Mouse (Mus musculus) gastrocnemius, postnatal 4 days (tissue): ENCODE results near the gene Ifne. TPM values are rescaled to one million over a fixed set of nuclear protein-coding genes. Genes with fewer than 3 reads are reported as not detected.

Source experiments
- DNase-seq, 2 experiments: peaks; one replicate each; pipeline ENCODE4 v3.0.0; 2021 to 2022; ENCODE audit warnings: low spot score in 2 of 2, mixed read lengths in 2 of 2
- long read RNA-seq, 2 experiments: library from polyadenylated mRNA; stranded (forward); transcript quantifications; one replicate each; pipeline ENCODE4 v2.0.0; 2021
- total RNA-seq, 2 experiments: library from RNA; stranded (reverse); gene quantifications; 2 replicates each; pipeline ENCODE4 v1.2.3; 2021

Gene Ifne
- not detected for total RNA-seq
- long read RNA-seq, experiment 1: 0 reads
- long read RNA-seq, experiment 2: 0 reads

DNA sequence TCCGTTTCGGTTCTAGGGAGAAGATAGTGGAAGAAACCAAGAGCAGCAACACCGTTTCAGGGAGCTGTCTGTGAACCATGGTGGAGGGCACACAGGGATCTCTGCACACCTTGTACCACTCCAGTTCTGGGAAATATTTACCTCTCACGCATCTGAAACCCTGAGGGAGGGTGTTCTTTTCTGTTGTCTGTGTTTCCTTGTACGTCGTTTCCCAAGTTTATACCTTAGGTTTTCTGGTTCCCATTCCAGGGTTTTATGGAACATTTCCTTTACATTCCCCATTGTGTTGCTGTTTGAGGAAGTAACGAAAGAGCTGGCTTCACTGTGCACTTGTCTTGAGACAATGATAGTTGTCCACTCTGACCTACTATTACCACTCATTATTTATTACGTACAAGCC lies at the start of gene Ifne:
Gene Ifne, minus strand, starts transcription at position 101 of the 400 bp plus-strand sequence.
- no peak for DNase-seq

DNA sequence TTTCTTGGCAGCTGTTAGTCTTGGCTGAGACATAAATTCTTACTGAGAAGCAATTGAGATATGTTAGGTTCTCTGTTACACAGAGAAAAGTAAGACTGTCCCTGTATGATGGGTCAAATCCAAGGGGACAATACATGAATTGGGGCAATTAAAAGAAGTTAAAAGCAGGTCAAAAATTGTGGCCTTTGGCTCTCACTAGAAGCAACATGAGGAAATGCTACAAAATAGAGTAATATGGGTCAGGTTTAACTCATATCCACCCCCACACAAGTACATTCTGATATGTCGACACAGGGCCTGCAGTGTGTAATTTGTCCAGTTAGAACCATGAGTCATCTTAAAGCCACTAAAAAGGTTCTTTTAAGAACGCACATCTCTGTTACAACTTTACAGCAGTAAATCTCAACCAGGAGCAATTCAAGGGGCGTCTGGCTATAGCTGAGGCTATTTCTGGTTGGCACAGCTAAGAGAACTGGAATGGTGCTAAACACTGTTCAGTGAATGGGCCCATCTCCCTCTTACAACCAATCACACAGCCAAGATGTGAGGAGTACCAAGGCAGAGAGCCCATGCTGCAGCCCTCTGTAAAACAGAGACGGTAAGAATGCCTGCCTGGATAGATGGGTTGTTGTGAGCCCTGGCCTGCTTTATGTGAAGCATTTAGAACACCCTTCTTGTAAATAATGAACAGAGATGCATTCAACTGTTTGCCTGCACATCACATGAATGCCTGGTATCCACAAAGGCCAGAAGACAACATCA lies 48.5 kb upstream of the Ifne start:
- no peak for DNase-seq

DNA sequence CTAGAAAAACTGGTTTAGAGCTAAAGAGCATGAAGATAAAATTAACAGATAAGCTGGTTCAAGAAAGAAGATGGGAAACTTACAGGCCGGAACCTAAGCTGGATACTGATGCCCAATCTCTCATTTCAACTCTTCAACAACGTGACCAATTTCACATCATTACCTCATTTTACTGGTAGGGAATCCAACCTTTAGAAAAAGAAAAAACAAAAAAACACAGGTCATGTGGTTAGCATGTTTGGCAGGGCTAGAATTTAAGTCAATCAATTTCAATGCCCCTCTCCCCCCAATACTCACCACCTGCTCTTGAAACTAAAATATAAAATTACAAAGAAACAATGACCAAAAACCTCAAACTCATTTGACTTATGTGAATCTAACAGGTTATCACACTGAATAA lies 47.8 kb upstream of the Ifne start:
- no peak for DNase-seq

DNA sequence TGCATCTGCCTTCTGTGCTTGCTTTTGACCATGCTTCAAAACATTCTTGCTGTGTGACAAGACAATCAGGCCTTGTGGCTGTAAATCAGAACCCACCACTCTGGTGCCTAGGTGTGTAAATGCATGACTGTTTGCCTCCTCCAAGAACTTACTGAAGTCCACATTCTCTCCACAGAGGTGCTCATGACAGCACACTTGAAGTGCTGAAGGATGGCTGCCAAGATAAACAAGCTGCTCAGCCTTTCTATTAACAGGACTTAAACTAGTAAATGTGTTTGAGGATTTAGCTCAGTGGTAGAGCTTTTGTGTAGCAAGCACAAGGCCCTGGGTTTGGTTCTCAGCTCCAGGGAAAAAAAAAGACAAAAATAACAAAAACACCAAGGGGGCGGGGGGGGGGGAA lies 46.6 kb upstream of the Ifne start:
- no peak for DNase-seq

DNA sequence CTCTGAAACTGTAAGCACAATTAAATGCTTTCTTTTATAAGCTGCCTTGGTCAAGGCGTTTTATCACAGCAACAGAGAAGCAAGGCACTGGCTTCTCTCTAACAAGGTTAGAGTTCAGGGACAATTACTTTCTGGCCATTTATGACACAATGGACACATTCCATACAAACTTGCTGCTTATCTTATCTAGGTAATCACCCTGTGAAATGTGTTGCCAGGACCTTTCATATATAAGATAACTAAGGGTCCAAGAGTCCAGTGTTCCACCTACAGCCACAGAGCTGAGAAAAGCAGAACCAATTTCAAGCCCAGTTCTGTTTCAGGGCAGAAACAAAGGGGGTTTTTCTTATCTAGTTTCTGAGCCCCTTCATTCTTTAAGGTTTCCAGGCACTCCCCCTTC lies 46.1 kb upstream of the Ifne start:
- DNase-seq: no peak

DNA sequence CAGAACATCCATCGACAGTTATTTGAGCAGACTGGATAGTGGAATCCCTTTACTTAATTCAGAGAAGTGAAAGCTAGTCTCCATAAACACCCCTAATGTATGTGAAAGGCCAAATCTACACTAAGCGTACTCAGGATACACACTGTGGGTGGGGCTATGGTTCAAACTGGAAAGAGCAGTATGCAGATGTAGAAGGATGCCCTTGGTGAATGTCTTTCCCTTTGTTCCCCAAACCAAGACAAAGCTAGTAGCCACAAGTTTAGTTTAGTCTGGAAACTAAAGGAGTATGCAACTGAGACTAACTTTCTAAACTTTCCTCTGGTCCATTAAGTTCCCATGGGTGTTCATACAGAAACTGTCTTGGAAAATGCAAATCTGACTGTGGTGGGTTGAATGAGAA lies 45.5 kb upstream of the Ifne start:
- no peak for DNase-seq

DNA sequence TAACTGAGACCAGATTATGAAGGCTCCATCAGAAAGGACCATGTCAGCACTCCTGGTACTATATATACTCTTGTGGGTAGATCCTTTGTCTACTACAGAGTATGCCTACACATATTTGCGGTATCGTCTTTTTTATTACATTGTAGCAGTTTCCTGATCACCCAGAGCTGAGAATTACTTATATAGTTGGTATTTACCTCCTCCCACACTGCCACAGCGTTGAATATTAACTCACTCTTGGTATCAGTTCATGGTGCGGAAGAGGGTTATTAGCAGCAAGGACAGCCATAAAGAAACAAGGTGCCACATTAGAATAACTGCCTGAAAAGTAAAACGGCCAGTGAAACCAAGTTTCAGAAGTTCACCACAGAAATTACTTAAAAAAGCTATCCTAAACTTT lies 41.3 kb upstream of the Ifne start:
- no peak for DNase-seq

DNA sequence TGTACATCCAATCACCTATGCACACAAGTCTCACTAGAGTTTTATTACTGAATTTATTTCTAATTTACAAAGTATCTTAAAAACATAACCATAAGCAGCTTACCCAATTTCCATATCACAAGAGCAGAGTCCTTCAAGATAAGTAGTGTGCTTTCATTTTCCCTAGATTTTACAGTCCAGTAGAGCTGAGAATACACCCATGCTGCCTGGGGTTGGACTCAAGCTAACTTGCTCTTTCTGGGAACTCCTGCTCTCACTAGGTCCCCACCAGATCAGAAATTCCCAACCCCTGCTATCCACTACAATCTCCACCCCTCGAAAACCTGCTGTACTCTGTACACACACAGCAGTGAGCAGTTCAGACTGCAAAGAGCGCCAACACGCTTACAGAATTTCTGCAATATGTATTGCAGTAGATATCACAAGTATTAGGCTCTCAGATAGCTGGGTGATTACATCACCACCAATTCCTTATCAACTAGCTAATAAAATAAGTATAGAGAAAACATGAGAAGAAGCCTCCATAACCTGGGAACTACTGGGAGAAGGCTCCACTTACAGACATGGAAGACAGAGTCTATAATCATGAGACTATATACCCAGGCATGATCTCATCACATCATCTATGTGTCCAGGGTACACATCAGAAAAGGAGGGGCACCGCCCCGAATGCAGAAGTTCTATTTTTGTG lies 37.9 kb upstream of the Ifne start:
- DNase-seq: no peak

DNA sequence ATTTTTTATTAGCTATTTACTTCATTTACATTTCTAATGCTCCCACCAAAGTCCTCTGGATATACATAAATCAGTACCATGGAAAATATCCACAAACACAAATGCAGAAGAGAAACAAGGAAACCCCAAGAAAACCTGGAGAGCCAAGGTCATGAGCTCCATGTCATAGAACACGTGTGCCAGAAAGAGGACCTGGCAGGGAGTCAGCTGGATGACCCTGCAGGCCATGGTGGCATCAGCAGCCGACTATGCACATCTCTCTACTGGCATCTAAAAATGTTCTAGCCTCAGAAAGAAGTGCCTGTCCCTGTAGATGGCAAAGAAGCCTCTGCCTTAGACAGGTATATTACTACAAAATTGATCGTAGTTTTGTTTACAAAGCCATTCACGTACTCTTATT lies 36.3 kb upstream of the Ifne start:
- DNase-seq: no peak

DNA sequence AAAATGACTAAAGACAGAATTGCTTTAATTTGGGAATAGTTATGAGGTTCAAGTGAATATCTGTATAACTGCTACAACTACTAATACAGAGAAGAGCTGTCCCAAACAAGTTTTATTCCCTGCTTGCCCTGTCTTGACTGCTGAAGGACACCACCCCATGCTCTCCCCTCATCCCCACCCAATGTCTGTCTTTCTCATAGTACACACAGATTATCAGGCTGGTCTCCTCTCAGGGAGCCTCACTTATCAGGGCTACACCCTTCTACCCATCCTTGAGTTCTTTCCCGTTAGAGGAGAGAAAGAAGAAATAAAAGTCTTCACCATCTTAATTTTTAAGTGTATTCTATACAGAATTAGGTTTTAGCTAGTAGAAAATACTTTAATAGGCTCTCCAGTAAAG lies 34.0 kb upstream of the Ifne start:
- DNase-seq: no peak

DNA sequence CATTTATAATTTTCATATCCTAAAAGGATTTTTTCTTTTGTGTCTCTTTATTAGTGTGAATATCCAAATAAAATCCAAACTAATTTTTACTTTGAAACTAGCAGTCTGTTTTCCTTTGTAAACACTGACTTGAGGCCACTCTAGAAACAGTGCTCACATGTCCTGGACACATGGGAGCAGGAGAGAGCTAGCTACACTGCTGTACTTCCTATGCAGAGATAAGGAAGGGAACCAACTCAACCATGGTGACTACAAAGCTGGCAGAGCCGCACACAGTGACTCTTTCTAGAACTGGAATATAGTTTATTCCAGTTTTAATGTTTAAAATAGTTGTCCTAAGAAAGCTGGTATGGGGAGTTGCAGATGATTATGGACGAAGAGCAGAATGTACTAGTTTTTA lies 32.9 kb upstream of the Ifne start:
- no peak for DNase-seq

DNA sequence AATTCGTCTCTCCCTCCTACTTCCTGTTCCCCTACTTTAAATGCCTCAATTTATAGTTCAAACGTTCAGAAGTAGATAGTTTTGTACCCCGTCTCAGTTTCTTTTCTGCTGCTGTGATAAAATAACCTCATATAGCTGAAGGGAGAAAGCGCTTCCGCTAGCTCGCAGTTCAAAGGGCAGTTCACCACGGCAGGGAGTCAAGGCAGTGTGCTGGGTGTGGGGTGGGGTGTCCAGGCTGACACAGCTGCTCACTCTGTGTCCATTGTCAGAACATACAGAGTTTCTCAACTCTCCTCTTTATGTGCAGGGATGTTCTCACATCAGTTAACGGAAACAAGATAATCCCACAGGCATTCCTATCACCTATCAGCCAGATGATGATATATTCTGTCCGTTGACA lies 32.2 kb upstream of the Ifne start:
- no peak for DNase-seq

DNA sequence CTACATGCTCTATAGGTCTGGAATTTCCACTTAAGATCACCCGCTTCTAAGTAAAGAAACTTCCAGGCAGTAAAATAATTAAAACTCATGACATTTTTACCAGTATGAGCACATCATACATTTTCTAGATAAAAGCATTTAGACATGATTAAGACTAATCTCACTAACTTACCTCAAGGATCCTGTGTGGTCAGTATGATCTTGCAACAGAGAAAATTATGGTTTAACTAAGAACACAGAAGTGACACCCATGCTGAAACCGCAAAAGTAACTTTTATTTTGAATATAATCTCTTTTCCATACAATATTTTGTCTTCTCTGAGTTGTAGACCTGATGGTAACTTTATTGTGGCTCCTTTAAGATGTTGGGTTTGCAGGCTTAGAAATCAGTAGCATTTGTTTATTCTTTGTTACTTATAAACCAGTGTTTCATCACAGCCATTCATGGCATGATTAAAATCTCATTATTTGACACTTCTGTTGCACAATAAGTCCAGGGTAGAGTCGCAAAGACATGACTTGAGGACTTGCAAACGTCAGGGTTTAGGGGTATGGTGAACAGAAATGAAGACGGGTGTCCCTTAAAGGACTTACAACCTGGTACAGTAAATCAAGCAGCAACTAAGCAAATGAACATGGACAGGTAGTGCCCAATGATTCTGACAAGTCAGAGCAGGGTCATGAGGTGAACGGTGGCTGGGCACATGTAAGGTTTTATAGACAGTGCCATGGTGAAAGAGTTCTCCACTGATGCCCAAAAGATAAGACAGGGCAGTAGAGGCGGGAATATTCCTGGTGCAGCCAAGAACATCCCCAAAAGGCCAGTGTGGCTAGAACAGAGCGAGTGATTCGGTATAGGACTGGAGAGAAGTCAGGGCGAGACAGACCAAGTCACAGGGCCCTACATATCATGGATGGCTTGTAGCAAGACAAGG lies 29.9 kb upstream of the Ifne start:
- DNase-seq: no peak

DNA sequence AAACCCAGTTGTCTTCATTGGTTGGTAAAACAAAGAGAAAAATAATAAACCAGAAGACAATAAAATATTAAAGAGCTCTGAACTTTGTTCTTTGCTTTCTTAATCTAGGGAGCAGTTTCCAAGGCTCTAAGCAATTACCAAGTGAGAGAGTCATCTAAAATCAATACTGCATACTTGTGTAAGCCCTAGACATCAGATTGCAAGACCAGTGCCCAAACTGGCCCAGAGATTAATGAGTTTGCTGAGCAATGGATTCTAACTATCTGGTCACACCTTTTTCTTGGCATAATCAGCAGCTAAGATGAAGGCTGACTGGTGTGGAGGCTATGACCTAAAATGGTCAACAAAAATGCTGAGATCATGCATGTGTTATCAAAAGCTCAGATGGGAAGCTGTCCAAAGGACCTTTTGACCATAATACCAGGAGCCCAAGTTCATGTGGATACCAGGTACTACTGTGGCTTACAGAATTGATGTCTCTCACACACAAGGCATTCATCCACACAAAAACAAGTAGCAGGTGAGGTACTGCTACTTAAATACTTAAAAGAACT lies 13.3 kb upstream of the Ifne start:
- no peak for DNase-seq

DNA sequence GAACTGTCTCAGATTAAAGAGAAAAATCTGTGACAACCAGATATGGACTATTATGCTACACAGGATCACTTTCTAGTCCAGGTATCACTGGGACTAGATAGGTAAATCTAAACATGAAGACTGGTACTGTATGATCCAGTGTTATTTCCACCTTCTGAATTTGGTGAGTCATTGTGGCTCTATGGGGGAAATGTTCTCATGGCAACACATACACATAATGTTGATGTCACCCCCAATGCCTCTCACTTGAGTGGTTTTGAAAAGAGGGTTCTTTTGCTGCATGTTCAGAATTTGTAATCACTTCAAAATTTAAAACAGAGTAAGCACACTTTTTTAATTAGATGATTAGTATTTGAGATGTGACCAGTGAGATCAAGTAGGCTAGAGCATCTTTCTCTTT lies 8.2 kb upstream of the Ifne start:
- no peak for DNase-seq

DNA sequence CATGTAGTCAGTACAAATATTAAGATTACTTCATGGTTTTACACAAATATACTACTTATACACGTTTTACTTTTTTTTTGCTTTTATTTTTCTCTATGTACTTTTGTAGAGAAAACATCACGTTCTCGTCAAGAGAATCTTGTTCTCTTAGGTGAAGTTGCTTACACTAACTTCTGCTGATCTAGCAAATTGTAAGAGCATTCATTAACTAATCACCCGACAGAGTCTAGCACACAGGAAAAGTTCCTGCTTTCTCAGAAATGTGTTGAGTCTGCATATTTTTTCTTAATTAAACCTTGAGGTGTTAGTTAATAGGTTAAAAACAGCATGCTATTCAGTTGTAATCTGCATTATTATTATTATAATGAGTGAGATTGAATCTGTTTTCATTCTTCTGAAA lies 1.2 kb downstream of the Ifne start:
- DNase-seq: no peak

DNA sequence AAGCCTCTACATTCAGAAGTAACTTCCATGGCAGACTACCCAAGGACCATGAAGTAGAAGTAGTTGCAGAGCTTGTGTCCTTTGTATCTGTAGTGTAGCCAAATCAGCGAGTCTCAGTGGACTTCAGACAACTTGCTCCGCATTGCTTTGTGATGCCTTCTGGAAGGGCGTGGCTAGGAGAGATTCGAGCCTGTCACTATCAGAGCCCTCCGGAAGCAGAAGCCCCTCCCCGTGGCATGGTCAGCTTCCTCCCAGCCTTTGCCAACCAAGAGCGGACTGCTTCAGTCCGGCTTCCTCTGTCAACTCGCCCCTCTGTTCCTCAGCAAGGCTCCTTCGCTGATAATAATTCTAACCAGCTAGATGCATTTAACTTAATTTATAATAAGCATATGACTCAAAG lies 1.8 kb downstream of the Ifne start:
- no peak for DNase-seq

DNA sequence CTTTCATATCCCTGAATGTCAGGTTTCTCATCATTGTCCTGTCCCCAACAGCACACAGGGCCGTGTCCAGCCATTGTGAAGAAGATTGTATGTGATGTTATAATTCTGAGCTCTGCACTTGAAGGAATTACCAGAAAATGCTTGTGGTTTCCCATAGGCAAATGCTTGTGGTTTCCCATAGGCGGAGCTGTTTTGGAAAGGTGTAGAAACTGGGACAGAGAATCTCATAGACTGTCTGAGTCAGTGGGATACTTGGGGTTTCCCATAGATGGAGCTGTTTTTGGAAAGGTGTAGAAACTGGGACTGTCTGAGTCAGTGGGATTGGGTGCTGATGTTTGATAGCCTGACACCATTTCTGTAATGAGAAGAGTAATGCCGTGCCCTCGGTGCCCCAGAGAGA lies 3.5 kb downstream of the Ifne start:
- no peak for DNase-seq

DNA sequence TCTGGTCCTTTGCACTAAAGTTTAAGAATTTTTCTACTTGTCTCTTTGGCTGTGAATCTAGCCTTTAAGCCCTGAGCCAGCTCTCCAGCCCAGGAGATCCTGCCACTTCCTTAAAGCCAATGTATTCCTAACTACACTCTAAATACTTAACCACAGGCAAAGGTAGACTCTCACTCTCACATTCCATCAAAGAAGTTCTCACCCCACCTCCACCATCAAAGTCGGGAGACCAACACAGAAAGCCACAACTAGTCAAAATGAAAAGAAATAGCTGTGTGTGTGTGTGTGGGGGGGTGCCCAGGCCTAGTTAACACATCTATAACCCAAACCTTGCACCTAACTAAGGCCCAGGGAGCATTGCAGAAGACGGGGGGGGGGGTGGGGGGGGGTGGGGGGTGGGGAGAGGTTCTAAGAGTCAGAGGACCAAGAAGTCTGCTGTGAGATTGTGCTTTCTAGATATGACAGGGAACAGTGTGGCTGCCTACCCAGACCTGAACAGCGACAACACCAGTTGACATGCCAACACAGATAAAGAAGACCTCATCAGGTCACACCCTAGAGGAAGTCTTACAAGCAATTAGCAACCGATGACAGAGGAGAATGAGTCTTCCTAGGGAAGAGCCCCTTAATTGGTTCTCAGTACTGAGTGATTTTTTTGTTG lies 4.4 kb downstream of the Ifne start:
- DNase-seq: no peak

DNA sequence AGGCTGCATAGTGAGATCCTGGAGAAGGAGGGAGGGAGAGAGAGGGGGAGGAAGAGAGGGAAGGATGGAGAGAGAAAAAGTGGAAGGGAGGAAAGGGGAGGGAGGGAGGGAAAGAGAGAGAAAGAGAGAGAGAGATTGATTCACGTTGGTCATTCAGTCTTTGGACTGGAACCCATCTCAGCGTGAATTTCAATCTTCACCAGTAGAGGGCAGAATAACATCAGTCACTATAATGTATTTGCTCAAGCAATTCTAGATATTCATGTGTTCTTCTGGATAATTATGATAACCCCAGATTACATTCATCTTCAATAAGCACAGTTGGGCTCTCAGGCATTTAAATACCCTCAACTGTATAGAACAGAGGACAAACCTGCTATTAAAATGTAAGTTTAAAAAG lies 7.3 kb downstream of the Ifne start:
- no peak for DNase-seq
